Mouse (Mus musculus): ENCODE data around the gene Pnpla5.

DNA sequence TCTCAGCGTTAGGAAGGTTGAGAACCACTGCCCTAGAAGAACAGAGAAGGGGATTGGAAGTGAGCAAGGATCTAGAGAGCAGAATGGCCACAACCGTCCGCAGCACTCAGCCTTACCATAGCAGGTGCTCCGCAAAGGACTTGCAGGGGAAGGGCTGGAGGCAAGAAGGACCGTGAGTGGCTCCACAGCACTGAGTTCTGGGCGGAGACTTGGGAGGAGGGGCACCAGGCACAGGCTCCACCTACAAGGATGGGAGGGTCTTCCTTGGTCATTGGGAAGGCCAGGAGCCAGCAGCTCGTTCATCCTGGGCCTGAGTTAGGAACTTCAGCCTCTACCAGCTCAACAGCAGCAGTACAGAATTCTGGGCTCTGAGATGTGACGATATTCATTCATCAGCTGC is 49.9 kb downstream of the Pnpla5 start:
- no peak for TF ChIP-seq CTCF (IDR thresholded peaks at IDR 0.05; ENCODE audit: low read depth, low read length)
- no peak for TF ChIP-seq GATA1 (IDR thresholded peaks at IDR 0.05; ENCODE audit: borderline replicate concordance, low read length)
- no peak for TF ChIP-seq TAL1 (conservative IDR thresholded peaks at IDR 0.05; ENCODE audit: low read depth, low read length)
- TF ChIP-seq GATA2 (IDR thresholded peaks at IDR 0.05; ENCODE audit: borderline replicate concordance, low read depth, low read length): no peak
- no peak for TF ChIP-seq POLR2AphosphoS5 (IDR thresholded peaks at IDR 0.05; ENCODE audit: insufficient replicate concordance, low read depth, low read length)
